ENCODE assay signal across 16 mouse cellular contexts in the genomic region with DNA sequence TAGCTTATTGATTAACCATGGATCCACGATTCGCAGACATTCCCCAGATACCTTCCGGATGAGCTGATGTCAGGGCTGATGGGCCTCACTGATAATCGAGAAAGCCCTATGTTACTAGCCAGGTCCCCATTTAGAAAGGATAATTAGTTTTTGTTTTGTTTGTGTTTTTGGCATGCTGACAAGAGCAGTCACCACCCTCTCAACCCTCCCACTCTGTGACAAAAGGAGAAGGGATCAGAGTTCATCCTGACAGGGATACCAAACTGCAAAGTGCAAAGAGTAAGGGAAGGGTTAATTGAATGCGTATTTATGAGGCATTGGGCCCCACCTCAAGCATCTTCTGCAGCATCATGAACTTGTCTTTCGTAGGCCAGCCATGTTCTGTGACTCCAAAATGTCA.
DNase-seq lines count a peak whose midpoint lies in the region; ATAC-seq and TF ChIP-seq lines count a peak whose summit lies in the region.
"Had no signal": no experiment of that assay in that cellular context is flagged by ENCODE, and none has a peak within 500 bp of the region (broad histone marks: within the 10 kb centered on the region; RNA-seq: fewer than 3 reads in every experiment).

No protein-coding gene starts in this region.

- no peak for TF ChIP-seq CTCF in heart, postnatal 0 days (IDR thresholded peaks at IDR 0.05; ENCODE audit: low read depth)

- H3K27ac ChIP-seq in heart, postnatal 0 days (ENCODE audit: low read depth), result peak overlapping the region; percentile 49
- H3K27ac ChIP-seq in kidney, embryonic 16.5 days (ENCODE audit: low read length), result peak overlapping the region; percentile 74
- H3K27ac ChIP-seq in brown adipose tissue, adult 24 weeks (replicated peaks; ENCODE audit: low read depth, low read length), result peak overlapping the region; percentile 52; the same call in 1 of the 2 replicates
- 0 out of 2 replicates have a peak overlapping the region, but pooled peaks have one; percentile 27 for H3K27ac ChIP-seq in limb, embryonic 10.5 days
- H3K27ac ChIP-seq: embryonic facial prominence, embryonic 13.5 days had no signal

- H3K4me1 ChIP-seq in heart, postnatal 0 days (ENCODE audit: control insufficient read depth, insufficient read depth), result no peaks in the 10 kb centered on the region
- H3K4me1 ChIP-seq in kidney, embryonic 16.5 days (ENCODE audit: insufficient read depth, low read length), result peaks cover 40% of the 10 kb centered on the region
- H3K4me1 ChIP-seq in brown adipose tissue, adult 24 weeks (ENCODE audit: control insufficient read depth, insufficient read depth, insufficient read length, low read length), result peaks cover 8% of the 10 kb centered on the region; the same call in 1 of the 2 replicates
- peaks cover 55% of the 10 kb centered on the region for H3K4me1 ChIP-seq in limb, embryonic 10.5 days

- H3K9ac ChIP-seq in heart, postnatal 0 days (replicated peaks; ENCODE audit: low read depth, low read length), result no peak overlapping the region
- H3K9ac ChIP-seq in kidney, embryonic 16.5 days (replicated peaks; ENCODE audit: low read length), result no peak overlapping the region
- H3K9ac ChIP-seq: embryonic facial prominence, embryonic 13.5 days; forebrain, postnatal 0 days had no signal

- 70% methylated on average over 6 of the region's 6 CpGs for WGBS in heart, postnatal 0 days
- 64% methylated on average over 6 of the region's 6 CpGs for WGBS in kidney, embryonic 16.5 days
- 87% methylated on average over 6 of the region's 6 CpGs for WGBS in limb, embryonic 10.5 days

- H3K4me3 ChIP-seq in heart, postnatal 0 days (ENCODE audit: low read depth, low read length), result no peak overlapping the region
- H3K4me3 ChIP-seq in kidney, embryonic 16.5 days (ENCODE audit: low read length), result no peak overlapping the region
- no peak overlapping the region for H3K4me3 ChIP-seq in brown adipose tissue, adult 24 weeks (ENCODE audit: insufficient read depth, low read depth, low read length)
- H3K4me3 ChIP-seq in limb, embryonic 10.5 days, result no peak overlapping the region
- H3K4me3 ChIP-seq: embryonic facial prominence, embryonic 13.5 days had no signal

- no peak for TF ChIP-seq EP300 in heart, postnatal 0 days (IDR thresholded peaks at IDR 0.05; ENCODE audit: low read depth)

- H3K27me3 ChIP-seq in heart, postnatal 0 days (ENCODE audit: control insufficient read depth, insufficient read depth, low read length), result no peaks in the 10 kb centered on the region
- no peaks in the 10 kb centered on the region for H3K27me3 ChIP-seq in kidney, embryonic 16.5 days (ENCODE audit: insufficient read depth, low read length)
- no peaks in the 10 kb centered on the region for H3K27me3 ChIP-seq in limb, embryonic 10.5 days (ENCODE audit: low read depth, poor library complexity, severe bottlenecking)
- H3K27me3 ChIP-seq: embryonic facial prominence, embryonic 13.5 days; Patski had no signal

- no peaks in the 10 kb centered on the region for H3K9me3 ChIP-seq in heart, postnatal 0 days (replicated peaks; ENCODE audit: control insufficient read depth, low read length)
- no peaks in the 10 kb centered on the region for H3K9me3 ChIP-seq in kidney, embryonic 16.5 days (ENCODE audit: low read length)
- no peaks in the 10 kb centered on the region for H3K9me3 ChIP-seq in limb, embryonic 10.5 days (replicated peaks)
- H3K9me3 ChIP-seq: embryonic facial prominence, embryonic 13.5 days had no signal

- ATAC-seq in heart, postnatal 0 days (ENCODE audit: insufficient read depth, low read depth), result no peak
- ATAC-seq in kidney, embryonic 16.5 days (ENCODE audit: low FRiP score, low TSS enrichment), result no peak
- ATAC-seq: activated CD4-positive, CD25-positive, alpha-beta regulatory T cell, adult 4 months; forebrain, postnatal 0 days; Patski had no signal

- no peaks in the 10 kb centered on the region for H3K36me3 ChIP-seq in heart, postnatal 0 days (replicated peaks; ENCODE audit: control insufficient read depth, insufficient read depth, low read length)
- no peaks in the 10 kb centered on the region for H3K36me3 ChIP-seq in kidney, embryonic 16.5 days (ENCODE audit: insufficient read depth, low read length)
- H3K36me3 ChIP-seq in limb, embryonic 10.5 days, result no peaks in the 10 kb centered on the region
- H3K36me3 ChIP-seq: embryonic facial prominence, embryonic 13.5 days had no signal

- no peak for DNase-seq in heart, postnatal 0 days (ENCODE audit: low spot score)
- no peak for DNase-seq in heart, postnatal 25 days (ENCODE audit: low spot score)
- no peak for DNase-seq in kidney, adult 18-20 months
- DNase-seq in limb, embryonic 10.5 days (ENCODE audit: low spot score), result no peak
- DNase-seq in embryo, embryonic 9.5 days (ENCODE audit: extremely low spot score), result no peak
- DNase-seq: adrenal gland, postnatal 14 days; cerebellum, adult 18-20 months; forebrain, postnatal 0 days; kidney, adult 8-10 months; lung, adult 2 months; right cerebral cortex, adult 18-20 months had no signal

- no peak overlapping the region for H3K4me2 ChIP-seq in heart, postnatal 0 days (ENCODE audit: low read depth, low read length)
- H3K4me2 ChIP-seq in kidney, embryonic 16.5 days (replicated peaks; ENCODE audit: low read depth, low read length), result no peak overlapping the region
- H3K4me2 ChIP-seq: embryonic facial prominence, embryonic 13.5 days had no signal

- intact Hi-C loops in heart, postnatal 25 days (cut with DNase I), result loop anchor here (5.0 kb wide), 2 partner anchors 36 to 76 kb away; a partner anchor contains a TSS
